Mouse (Mus musculus) gastrocnemius, postnatal 4 days (tissue): ENCODE data around the gene Noxo1. TPM values are rescaled to one million over a fixed set of nuclear protein-coding genes. Genes with fewer than 3 reads are reported as not detected.
A peak's percentile ranks its signal among the peaks of the same experiment; 100 is the strongest.
"Not testable (repeated sequence)": the region's sequence is repeated elsewhere in the genome, so short reads cannot be mapped to it uniquely, and the experiment has no call there.

ENCODE experiments used
- DNase-seq, 2 experiments: peaks; one replicate each; pipeline ENCODE4 v3.0.0; 2021 to 2022; ENCODE audit warnings: low spot score in 2 of 2, mixed read lengths in 2 of 2
- total RNA-seq, 2 experiments: library from RNA; stranded (reverse); gene quantifications; 2 replicates each; pipeline ENCODE4 v1.2.3; 2021

Gene Noxo1
- total RNA-seq, 2 experiments from 2014 or later: 2.2 to 3.3 TPM

DNA sequence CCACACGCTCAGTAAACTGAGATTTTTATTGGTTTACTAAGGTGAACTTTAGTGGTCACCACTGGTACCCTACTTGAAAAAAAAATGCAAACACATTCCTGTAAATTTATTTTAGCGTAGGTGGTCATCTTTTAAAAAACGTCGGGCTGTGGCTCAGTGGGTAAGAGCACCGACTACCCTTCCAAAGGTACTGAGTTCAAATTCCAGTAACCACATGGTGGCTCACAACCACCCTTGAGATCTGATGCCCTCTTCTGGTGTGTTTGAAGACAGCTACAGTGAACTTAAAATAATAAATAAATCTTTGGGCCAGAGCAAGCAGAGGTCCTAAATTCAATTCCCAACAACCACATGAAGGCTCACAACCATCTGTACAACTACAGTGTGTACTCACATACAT, 22.9 kb downstream of the Noxo1 start:
- DNase-seq: not testable (repeated sequence)

DNA sequence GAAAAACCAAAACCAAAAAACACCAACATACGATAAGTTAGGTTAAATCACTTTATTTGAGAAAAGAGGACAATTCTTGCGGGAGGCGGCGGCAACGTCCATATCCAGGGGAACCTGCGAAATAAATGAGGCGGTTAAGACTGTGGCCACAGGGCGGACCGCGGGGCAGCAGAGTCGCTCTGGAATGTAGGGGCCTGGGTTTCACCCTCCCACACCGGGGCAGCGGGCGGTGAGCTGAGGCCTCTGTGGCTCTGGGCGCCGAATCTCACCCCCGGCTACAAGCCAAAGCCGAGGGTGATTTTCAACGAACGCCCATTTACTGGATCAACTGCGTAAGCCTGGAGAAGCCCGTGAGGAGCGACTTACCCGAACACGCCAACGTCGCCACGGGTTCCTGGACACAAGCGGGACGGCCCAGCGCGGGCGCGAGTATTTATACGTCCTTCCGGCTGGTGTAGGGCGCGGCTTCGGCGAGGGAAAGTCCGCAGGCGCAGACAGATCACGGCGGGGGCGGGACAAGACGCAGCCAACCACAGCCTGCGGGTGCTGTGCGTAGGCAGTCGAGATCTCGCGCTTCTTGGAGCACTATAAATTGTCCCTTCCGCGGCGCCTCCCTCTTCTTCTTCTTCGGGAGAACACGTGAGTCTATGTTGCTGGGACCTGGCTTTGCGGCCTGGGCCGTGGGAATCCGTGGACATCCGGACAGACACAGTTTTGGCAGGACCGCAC, 23.6 kb downstream of the Noxo1 start:
- peak; percentile 93 to 98 for DNase-seq

DNA sequence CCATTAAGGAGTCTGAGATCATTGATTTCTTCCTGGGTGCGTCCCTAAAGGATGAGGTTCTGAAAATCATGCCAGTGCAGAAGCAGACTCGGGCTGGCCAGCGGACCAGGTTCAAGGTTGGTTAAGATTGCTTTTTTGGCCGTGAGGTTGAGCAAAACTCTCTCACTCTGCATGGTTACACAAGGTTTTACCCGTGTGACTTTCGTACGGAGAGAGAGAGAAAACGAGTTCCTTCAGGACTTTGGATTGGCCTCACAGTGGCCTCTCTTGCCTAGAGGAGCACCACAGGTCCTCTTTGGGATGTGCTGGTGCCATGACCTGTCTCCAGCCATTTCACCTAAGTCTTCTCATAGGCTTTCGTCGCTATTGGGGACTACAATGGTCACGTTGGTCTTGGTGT, 24.6 kb downstream of the Noxo1 start:
- DNase-seq: not testable (repeated sequence)

DNA sequence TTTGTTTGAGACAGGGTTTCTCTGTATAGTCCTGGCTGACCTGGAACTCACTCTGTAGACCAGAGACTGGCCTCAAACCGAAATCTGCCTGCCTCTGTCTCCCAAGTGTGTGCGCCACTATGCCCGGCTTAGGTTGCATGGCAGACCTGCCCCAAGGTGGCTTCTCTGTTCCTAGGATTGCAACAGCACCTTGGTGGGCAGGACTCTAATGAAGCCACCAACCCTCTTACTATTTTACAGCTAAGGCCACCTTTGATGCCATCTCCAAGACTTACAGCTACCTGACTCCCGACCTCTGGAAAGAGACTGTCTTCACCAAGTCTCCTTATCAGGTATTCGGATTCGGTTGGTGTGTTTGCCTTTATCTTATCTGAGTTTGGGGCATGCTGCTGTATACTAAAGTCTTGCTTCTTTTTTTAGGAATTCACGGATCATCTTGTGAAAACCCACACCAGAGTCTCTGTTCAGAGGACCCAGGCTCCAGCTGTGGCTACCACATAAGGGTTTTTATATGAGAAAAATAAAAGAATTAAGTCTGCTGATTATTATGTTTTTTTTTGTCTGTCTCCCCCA, 25.4 kb downstream of the Noxo1 start:
- not testable (repeated sequence) for DNase-seq

DNA sequence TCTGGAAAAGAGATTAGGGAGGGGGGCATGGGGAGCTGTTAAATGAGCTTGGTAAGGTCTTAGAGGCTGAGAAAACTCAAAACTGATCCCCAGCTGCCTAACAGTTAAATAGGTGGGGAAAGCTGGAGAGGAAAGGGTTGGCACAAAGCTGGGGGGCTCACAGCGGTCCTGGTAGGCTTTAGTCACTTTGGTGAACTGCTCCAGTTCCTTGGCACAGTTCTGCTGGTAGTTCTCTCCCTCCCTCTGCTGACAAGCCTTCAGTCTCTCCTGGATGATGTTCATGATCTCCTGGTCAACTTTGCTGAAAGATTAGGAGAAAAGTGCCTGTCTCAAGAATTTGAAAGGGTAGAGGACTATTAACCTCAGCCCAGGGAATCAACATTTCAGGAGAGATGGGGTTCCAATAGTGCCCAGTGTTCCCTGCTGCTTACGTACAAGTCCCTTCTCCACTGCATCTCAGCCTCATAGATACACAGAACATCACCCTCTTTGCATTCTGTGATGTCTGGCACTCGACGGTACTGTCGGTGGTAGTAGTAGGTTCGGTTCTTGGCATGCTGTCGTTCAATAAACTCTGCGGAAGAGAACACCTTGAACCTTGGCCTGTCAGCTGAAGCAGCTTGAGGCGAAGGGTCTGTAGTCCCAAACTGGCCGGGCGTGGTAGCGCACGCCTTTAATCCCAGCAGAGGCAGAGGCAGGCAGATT, 26.3 kb downstream of the Noxo1 start:
- no peak for DNase-seq

DNA sequence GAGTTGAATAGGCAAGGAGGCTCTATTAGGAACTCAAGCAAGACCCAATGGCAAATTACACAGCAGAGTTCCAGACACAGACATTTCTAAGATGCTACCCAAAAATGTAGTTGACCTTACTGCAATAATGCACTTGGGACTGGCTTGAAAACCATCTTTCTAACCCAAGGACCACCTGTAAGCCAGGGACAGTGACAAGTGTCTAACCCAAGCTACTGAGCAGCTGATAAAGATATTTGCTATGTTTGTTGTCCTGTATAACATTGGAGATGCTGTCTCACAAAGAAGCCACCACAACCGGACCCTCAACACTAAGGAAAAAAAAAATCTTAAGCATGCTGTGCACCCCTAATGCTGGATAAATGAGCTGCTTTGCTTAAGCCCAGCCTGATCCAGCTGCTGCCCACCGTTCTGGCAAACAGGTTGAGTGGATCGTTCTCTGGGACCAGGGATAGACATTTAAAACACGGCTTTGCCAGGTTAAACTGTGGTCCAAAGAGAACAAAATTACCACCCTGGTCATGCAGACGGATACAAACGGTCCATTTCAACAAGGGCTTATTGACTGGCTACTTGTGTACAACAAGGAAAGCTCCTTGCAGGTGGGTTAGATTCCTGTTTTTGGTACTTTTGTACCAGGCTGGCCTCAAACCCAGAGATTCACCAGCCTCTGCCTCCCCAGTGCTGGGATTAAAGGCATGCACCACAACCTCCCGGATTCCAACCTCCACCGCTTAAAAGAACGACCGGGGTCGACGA, 27.3 kb downstream of the Noxo1 start:
- no peak for DNase-seq

DNA sequence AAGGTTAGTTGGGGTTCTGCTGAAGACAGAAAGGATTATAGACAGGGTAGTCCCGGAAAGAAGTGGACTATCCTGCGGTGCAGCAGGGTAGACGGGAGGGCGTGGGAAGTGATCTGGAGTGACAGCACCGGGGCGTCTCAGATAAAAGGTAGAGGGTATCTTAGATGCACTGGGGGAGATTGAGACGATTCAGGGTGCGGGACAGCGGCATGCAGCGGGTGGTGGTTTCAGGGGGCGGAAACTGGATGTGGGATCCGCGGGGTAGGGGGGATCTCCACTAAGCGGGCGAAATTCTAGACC, 27.8 kb downstream of the Noxo1 start:
- no peak for DNase-seq

DNA sequence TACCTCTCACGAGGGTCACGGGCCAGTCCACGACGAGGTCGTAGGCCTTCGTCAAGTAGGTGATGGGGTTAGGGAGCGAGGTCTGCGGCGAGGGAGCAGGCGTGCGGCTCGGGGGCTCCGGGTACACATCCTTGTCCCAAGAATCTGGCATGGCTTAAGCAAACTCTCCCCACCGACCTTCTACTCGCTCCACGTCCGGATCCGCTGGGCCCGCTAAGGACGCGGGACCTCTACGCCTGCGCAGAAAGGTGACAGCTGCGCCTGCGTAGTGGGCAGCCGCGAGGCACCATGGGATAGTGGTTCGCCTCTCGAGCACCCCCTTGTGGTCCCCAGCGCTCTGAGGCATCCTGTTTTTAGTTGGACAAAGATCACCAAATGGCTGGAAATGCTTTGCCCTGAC, 28.1 kb downstream of the Noxo1 start, which contains the start of gene Ndufb10:
Ndufb10 (minus strand) TSS at position 295 of the 400 bp plus-strand sequence.
- DNase-seq: peak; percentile 98

DNA sequence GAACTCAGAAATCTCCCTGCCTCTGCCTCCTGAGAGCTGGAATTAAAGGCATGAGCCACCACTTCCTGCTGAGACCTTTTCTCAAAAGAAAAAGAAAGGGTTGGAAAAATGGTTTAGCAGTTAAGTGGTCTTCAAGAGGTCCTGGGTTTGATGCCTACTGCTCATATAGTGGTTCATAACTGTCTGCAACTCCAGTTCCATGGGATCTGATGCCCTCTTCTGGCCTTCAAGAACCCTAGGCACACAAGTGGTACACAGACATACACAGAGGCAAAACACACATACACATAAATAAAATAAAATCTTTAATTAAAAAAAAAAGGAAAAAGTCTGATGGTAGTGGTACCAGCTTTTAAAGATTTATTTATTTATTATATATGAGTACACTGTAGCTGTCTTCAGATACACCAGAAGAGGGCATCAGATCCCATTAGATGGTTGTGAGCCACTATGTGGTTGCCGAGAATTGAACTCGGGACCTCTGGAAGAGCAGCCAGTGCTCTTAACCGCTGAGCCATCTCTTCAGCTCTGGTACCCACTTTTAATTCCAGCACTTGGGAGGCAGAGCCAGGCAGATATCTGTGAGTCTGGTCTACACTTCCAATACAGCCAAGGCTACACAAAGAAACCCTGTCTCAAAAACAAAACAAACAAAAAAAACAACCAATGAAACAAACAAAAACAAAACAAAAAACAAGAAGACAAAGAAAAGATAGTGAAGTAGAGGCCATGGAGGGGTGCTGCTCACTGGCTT, 29.8 kb downstream of the Noxo1 start:
- DNase-seq: no peak

DNA sequence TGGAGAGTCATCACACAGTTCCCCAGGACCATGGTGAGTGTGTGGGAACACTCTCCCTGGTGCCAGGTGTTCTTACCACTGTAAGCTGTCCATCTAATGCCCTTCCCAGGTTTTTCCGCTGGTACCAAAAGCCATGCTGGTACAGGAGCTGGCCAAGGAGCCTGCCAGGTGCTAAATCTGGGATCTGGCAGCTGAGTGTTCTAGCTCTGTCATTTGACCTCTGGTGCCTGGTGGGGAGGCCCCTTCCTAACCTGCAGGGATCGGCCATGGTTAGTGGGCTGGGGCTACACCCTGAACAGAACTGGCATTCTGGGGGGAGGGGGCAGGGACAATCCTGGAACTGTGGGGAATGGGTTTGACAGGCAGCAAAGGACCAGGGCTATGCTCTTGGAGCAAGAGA, 31.6 kb downstream of the Noxo1 start, which contains the start of gene Rpl3l:
Rpl3l (plus strand) TSS at position 203 of the 400 bp plus-strand sequence.
- DNase-seq: no peak

DNA sequence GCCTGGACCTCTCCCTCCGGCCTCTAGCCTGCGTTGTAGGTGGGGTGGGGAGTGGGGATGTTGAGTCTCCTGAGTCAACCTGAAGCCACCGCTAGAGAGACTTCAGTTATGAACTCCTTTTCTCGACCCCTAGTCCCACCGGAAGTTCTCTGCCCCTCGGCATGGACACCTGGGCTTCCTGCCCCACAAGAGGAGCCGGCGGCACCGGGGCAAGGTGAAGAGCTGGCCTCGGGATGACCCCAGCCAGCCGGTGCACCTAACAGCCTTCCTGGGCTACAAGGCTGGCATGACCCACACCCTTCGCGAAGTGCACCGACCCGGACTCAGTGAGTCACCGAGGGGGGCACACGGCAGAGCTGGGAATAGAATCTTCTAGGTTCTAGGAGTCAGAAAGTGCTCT, 32.1 kb downstream of the Noxo1 start:
- DNase-seq: no peak

DNA sequence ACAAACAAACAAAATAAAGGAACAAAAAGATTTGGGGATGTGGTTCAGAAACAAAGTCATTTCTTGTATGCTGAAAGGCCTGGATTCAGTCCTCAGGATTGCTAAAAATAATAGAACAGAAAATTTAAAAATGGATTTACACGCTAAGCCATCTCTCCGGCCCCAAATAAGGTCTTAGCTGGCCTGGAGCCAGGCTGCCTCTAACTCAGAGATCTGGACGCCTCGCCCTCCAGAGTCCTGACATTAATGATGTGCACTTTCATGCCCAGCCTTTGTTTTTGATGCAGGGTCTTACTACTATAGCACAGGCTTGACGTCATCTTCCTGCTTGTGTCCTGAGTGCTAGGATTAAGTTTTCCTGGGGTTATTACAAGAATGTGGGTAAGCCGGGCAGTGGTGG, 33.0 kb downstream of the Noxo1 start:
- no peak for DNase-seq

DNA sequence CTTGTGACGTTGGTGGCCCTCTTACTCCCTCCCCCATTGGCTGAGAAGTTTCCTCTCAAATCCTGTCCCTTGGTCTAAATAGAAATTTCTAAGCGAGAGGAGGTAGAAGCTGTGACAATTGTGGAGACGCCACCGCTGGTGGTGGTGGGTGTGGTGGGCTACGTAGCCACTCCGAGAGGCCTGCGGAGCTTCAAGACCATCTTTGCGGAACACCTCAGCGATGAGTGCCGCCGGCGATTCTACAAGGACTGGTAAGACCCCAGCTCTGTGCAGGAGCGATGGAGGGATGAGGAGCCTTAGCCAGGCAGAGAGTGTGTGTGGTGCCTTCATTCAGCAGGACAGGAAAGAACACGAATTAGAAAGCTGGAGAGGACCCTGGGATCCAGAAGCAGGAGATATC, 34.8 kb downstream of the Noxo1 start:
- no peak for DNase-seq

DNA sequence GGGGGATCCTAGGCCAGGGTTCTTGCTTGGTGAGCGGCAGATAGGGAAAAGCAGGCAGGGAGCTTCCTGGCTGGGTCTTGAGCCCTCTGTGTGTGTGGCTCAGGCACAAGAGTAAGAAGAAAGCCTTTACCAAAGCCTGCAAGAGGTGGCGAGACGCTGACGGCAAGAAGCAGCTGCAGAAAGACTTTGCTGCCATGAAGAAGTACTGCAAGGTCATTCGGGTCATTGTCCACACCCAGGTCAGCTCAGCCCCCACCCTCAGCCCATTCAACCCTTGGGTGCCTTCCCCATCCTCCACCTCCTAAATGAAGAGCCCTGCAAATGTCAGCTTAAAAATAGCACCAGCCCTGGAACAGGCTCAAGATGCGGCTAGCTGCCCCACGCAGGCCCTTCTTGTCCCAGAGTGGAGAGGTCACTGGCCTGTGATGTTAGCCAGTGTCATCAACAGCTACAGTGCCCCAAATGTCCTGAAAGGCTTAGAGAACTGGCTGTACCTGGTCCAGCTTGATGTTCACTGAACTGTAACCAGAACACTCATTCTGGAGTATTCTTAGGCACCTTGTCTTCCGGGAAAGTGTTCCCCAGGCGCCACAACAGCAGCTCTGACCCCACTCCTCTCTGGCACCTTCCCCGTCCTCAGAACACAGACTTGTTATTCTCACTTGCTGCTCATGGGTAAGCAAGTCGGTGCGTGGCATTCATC, 36.4 kb downstream of the Noxo1 start:
- DNase-seq: no peak

DNA sequence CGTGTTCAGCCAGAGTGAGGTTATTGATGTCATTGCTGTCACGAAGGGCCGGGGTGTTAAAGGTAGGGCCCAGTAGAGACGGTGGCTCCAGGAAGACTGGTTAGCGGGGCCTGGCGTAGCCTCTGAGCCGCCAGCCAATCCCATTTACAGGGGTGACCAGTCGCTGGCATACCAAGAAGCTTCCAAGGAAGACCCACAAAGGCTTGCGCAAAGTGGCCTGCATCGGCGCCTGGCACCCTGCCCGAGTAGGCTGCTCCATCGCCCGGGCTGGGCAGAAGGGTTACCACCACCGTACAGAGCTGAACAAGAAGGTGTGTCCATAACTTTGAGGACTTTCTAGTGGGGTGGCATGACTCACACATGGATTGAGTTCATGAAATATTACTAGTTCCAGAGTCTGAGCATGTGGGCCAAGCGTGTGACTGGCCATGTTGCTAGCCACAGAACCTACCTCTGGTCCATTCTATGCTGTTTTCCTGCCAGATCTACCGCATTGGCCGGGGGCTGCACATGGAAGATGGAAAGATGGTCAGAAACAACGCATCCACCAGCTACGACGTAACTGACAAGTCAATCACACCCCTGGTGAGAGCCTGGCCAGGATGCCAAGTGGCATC, 37.5 kb downstream of the Noxo1 start:
- no peak for DNase-seq

DNA sequence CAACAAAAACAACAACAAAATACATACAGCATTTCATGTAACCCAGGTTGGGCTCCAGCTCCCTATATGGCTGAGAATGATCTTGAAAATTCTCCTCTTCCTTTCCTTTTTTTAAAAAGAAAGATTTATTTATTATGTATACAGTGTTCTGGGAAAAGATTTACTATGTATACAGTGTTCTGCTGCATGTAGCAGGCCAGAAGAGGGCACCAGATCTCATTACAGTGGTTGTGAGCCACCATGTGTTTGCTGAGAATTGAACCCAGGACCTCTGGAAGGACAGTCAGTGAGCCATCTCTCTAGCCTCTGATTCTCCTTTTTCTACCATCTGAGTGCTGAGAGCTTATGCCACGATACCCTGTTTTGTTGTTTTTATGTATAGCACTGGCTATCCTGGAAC, 38.5 kb downstream of the Noxo1 start:
- DNase-seq: no peak

DNA sequence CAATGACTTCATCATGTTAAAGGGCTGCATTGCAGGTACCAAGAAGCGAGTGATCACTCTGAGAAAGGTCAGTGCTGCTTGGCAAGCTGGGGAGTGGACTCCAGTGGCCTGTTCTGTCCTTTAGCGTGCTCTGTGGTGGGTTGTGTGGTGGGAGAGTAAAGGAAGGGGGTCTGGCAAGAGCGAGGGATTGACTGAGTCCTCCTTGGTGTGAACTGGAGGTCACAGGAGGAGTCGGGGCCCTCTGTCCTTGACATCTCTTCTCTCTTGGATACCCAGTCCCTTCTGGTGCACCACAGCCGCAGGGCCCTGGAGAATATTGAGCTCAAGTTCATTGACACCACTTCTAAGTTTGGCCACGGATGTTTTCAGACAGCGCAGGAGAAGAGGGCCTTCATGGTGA, 39.4 kb downstream of the Noxo1 start:
- DNase-seq: no peak

DNA sequence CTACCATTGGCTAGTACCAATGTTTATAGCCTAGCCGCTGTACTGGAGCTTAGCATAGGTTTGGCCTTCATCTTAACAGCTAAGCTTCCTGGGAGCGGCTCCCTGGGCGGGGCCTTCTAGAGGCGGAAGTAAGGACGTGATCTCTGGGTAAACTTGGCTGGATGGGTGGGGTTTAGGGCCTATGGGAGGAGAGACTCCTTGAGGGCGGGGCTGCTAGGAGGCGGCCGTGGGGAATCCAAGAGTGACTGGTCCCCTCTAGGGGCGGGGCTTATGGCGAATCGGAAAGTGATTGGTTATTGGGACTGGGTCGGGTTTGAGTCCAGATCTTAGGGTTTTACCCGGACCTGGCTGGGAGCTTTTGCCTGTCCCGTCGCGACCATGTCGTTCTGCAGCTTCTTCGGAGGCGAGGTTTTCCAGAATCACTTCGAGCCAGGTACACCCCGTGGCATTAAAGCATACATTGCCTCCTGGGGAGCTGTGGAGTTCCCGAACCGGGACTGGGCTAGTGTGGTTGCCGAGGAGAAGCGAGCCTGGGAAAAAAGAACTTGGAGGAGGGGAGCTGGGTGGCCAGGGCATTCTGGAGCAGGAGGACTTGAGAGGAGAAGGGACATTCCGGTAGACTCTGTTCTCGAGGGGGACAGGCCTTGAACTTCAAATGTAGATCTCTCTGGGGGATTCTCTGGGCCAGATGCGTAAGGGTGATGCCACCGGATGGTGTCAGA, 40.5 kb downstream of the Noxo1 start, which contains the start of gene Msrb1:
Msrb1 (plus strand) TSS at position 313 of the 722 bp plus-strand sequence.
- peak; percentile 84 to 95 for DNase-seq

DNA sequence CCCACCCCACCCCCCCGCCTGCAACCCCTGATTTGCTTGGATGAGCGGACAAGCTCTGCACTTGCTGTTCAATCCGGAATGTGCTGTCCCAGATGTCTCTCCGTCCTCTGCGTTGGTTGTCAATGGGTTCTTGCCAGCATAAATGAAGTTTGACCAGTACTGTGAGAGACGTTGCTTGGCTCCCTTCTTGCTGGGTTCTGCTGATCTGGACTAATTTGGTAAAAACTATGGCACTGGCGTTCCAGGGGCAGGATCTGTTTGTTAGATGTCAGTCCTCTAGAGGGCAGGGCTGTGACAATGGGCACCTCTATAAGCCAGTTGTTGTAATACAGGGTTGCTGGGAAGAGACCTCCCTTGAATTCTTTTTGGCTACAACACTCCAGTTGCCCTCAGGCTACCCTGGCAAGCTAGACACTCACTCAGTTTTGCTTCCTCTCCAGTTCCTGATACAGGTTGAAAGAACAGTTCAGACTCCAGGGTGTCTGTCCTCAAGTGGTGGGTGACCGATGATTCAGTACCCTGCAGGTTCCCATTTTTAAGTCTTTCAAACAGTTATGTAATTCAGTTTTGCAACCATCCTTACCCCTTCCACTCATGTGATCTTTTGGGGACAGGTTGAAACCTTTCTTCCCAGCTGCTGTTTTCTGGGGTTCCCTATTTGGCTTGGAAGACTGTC, 41.2 kb downstream of the Noxo1 start:
- DNase-seq: no peak
